Mouse (Mus musculus): ENCODE measurements around the gene Rab34.

Rab34 gene

DNA sequence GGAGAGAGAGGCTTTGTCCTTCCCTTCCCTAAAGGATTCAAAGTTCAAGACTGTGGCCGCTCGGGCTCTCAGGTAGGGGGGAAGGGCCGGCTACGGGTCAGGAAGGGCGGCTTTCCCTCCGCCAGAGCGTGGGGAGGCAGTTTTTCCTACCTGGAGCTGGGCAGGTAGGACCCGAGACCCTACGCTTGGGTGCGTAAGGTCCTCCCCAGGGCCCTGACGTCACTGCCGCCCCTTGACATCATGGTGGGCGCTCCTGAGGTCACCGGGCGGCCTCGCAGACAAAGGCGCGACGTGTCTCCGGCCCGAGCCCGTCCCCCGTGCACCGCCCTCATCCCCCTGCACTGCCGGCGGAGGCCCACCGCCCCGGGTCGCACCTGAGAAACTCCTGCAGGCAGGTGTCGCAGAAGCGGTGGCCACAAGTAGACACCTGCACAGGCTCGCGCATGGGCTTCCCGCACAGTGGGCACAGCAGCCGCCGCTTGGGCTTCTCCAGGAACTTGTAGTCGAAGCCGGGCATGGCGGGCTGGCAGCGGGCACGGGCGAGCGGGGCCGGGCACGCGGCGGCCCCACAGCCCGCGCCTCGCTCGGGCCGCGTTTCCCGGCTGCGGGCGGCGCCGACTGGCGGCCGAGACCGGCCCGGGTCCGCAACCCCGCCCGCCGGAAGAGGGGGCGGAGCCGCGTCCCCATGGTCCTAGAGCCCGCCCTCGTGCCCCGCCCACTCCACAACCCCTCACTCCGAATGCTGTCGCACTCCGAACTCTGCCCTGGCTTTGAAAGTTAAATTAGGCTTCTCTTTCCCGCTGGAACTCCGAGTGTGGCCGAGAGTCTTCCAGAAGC is 23.1 kb upstream of the Rab34 start, which contains the start of gene Traf4:
Traf4 (minus strand) TSS at position 666 of the 837 bp plus-strand sequence.
- peak in 1 of 2 experiments; percentile 80 for DNase-seq (ENCODE audit: low spot score in 2 of 2)

DNA sequence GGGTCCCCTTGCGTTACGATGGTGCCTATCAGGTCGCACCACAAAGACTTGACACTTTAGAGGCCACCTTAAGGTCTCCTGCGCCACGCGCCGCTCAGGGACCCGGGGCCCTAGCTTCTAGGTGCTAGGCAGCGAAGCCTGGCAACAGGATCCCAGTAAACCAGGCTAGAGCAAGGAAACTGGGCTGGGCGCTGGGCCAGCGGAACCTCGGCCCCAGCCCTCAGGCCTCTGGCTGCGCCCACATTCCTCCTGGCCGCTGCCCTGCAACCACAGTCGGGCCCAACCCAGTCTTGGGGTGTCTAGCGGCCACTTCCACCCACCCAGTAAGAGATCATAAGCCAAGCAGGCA is 22.5 kb upstream of the Rab34 start:
- no peak for DNase-seq (ENCODE audit: low spot score in 2 of 2)

DNA sequence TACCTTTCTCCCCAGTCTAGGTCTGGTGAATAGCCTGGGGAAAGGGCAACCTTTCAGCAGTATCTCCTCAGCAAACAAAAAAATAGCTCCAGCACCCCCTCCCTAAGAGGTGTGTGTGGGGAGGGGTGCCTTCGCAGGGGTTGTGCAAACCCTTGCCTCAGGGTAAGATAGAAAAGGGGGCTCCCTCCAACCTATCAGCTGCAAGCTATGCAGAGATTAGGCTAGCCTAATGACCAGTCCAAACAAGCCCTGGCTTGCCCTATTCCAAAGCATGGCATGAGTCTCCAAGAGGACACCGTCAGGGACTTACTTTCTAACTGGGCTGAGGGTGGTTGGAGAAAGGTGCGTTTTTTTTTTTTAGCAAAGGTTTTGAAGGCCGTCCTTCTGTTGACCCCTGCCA is 22.1 kb upstream of the Rab34 start:
- DNase-seq (ENCODE audit: low spot score in 2 of 2) = no peak

DNA sequence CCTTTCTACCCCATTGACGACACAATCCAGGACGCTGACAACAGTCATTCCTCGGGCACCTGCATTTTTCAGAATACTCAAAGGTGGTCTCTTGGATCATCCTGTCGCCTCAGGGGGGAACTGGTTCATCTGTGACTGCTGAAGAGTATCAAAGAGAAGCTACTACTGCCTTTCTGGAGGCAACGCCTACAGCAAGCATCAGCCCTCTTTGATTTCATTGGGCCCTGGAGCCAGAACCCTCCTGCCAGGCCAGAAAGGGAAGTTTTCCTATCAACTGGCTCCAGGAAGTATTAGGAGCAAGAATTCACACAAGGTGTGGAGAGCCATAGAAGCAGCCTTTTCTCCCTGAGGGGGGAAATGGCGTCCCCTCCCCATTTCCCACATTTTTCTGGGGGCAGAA is 21.6 kb upstream of the Rab34 start:
- DNase-seq (ENCODE audit: low spot score in 2 of 2) = no peak

GRCm38 (mm10) chr11:78167257-78167959 is 20.8 kb upstream of the Rab34 start:
- no peak for DNase-seq (ENCODE audit: low spot score in 2 of 2)

- DNase-seq (ENCODE audit: low spot score in 2 of 2) = no peak
These were observed 19.4 kb upstream of the Rab34 start for GRCm38 (mm10) chr11:78168541-78169468.

DNA sequence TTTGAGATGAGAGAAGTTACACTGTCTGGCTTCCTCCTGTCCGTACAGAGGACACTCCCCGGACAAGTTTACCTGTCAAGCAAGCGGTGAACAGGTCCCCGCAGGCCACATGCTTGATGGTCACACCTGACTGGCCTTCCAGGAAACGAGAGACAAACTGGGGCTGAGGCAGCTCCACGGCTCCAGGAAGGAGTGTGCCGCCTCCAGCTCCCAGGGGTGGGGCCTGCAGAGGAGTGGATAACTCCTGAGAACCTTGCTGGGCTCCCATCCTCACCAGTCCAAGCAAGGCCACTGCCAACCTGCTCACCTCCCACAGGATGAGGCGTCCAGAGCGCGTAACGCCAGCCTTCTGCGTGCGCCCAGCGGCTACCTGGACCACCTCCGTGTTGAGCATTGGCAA is 17.9 kb upstream of the Rab34 start:
- DNase-seq (ENCODE audit: low spot score in 2 of 2) = no peak

DNA sequence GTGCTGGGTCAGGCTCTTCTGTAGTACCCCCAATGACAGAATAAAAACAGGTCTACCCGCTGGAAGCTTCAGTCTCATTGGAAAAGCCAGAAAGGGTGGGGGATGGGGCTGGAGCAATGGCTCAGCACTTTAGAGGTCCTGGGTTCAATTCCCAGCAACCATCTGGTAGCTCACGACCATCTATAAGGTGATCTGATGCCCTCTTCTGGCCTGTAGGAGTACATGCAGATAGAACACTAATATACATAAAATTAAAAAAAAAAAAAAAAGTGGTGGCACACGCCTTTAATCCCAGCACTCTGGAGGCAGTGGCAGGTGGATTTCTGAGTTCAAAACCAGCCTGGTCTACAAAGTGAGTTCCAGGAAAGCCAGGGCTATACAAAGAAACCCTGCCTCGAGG is 16.9 kb upstream of the Rab34 start:
- DNase-seq (ENCODE audit: low spot score in 2 of 2) = no peak

DNA sequence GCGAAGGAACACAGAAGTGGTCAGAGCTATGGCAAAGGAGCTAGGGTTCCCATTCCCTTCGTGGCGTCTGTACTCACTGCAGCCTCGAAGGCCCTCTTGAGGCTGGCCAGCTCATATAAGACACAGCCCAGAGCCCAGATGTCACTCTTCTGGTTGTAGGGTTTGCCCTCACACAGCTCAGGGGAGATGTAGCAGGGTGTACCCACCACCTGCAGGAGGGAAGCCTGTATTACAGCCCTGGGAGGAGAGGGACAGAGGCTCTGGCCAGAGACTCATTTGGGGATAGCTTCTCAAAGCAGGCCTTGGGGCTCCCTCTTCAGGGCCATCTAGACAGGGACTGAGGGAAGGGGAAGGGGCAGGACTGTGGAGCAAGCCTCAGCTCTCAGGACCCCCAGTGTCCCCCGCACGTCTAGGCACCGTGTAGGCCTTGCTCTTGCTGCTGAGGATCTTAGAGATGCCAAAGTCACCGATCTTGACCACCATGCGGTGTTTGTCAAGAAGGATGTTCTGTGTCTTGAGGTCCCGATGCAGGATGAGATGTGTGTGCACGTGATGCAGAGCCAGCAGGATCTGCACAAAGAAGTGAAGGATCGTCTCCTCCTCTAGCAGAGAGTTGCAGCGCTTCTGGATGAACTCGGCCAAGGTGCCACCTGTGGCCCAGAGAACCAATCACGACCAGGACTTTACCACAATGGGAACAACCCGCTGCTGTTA is 16.0 kb upstream of the Rab34 start:
- DNase-seq (ENCODE audit: low spot score in 2 of 2) = no peak

GRCm38 (mm10) chr11:78172748-78173383 is 15.4 kb upstream of the Rab34 start:
- no peak for DNase-seq (ENCODE audit: low spot score in 2 of 2)

- no peak for DNase-seq (ENCODE audit: low spot score in 2 of 2)
These were observed 13.7 kb upstream of the Rab34 start for GRCm38 (mm10) chr11:78174506-78174905.

GRCm38 (mm10) chr11:78175771-78176401 is 12.3 kb upstream of the Rab34 start:
- DNase-seq (ENCODE audit: low spot score in 2 of 2) = no peak

DNA sequence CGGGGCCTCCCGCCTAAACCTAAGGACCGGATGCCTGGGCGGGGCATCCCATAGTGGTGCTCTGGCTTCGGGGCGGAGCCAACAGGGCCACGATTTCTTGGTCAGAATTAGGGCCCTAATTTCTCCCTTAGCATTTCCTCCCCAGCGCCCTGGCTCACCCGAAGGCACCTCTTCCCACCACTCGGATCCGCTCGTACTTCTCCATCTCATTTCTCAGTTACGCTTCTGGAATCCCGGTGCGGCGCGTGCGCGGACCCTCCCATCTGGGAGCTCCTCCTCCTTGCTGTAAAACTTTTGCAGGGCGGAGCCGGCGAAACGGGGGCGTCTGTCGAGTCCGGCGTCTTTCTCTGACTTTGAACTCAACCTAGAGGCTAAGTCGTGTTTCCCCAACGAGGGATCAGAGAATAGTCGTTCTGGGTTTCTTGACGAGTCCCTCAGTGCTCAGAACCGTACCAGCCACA is 11.8 kb upstream of the Rab34 start, which contains the start of the genes Nek8 and Tlcd1:
Nek8 (minus strand) TSS at position 274 of the 461 bp plus-strand sequence.
Tlcd1 (plus strand) TSS at position 310 of the 461 bp plus-strand sequence.
- DNase-seq (ENCODE audit: low spot score in 2 of 2) = peak in 1 of 2 experiments; percentile 82

- no peak for DNase-seq (ENCODE audit: low spot score in 2 of 2)
These were observed 11.3 kb upstream of the Rab34 start for GRCm38 (mm10) chr11:78176905-78177331.

- DNase-seq (ENCODE audit: low spot score in 2 of 2) = no peak
These were observed 10.8 kb upstream of the Rab34 start for GRCm38 (mm10) chr11:78177437-78177836.

- DNase-seq (ENCODE audit: low spot score in 2 of 2) = peak; percentile 88 to 92
These were observed 10.0 kb upstream of the Rab34 start for GRCm38 (mm10) chr11:78177903-78178858.

DNA sequence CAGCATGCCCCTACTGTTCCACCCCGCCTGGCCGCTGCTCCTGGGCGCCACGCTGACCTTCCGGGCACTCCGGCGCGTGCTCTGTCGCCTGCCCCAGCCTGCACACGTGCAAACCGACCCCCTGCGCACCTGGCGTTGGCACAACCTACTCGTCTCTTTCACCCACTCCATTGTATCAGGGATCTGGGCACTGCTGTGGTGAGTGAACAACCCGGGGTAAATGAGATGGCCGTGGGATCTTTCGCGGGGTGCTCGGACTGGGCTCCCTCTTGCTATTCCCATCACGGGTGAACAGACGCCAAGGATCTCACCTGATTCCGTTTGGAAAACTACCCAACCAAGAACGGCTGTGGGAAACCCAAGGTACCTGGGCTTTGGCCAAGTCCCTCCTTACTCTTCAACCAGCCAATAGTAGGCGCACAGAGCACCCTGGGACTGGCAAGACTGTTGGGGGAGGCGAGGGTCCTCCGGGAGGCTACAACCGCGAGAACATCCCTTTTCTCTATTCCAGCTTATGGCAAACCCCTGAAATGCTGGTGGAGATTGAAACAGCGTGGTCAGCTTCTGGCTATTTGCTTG is 9.3 kb upstream of the Rab34 start:
- peak in 1 of 2 experiments; percentile 68 for DNase-seq (ENCODE audit: low spot score in 2 of 2)

- no peak for DNase-seq (ENCODE audit: low spot score in 2 of 2)
These were observed 8.7 kb upstream of the Rab34 start for GRCm38 (mm10) chr11:78179438-78179999.
